Mouse (Mus musculus): ENCODE data around the gene Psmd14. TPM values are rescaled to one million over a fixed set of nuclear protein-coding genes. Genes with fewer than 3 reads are reported as not detected.
A peak's percentile ranks its signal among the peaks of the same experiment; 100 is the strongest.

The Psmd14 gene
- polyA plus RNA-seq, 1 experiment from 2014 or later: 294 TPM

- H3K4me1 ChIP-seq (replicated peaks; ENCODE audit: control insufficient read depth, insufficient read depth, low read length): no peaks in the 10 kb centered on the region
- H3K27me3 ChIP-seq (ENCODE audit: control insufficient read depth, insufficient read depth, low read length): no peaks in the 10 kb centered on the region
- DNase-seq (ENCODE audit: low spot score): no peak
- H3K9ac ChIP-seq (ENCODE audit: low read length): no peak overlapping the region
- no peaks in the 10 kb centered on the region for H3K9me3 ChIP-seq (ENCODE audit: control insufficient read depth, low read length)
- no peak overlapping the region for H3K4me2 ChIP-seq (ENCODE audit: low read depth, low read length, severe bottlenecking)
- H3K27ac ChIP-seq (ENCODE audit: low read depth, low read length): no peak overlapping the region
- 80% methylated on average over 5 of the region's 5 CpGs for WGBS
- ATAC-seq (replicated peaks; ENCODE audit: low FRiP score): no peak
- H3K4me3 ChIP-seq (ENCODE audit: low read depth, low read length): no peak overlapping the region
- no peaks in the 10 kb centered on the region for H3K36me3 ChIP-seq (ENCODE audit: control insufficient read depth, insufficient read depth, low read length)
Measured at GRCm38 (mm10) chr2:61794960-61795359, 83.5 kb downstream of the Psmd14 start.

GRCm38 (mm10) chr2:61798048-61798447, 86.6 kb downstream of the Psmd14 start:
- Histone ChIP-seq H3K9me3 (ENCODE audit: control insufficient read depth, low read length) (no peaks in the 10 kb centered on the region), H3K27ac (ENCODE audit: low read depth, low read length) (no peak overlapping the region)

GRCm38 (mm10) chr2:61802656-61803251, 91.3 kb downstream of the Psmd14 start, which contains the start of gene Tbr1:
TSS of gene Tbr1 (plus strand) at chr2:61802930.
- ATAC-seq (replicated peaks; ENCODE audit: low FRiP score) (peak; percentile 25; the same call in 1 of the 2 replicates), DNase-seq (ENCODE audit: low spot score) (peak; percentile 64)
- Histone ChIP-seq H3K27ac (ENCODE audit: low read depth, low read length) (peak within 1 kb of the TSS; percentile 37; the same call in 1 of the 2 replicates), H3K4me1 (replicated peaks; ENCODE audit: control insufficient read depth, insufficient read depth, low read length) (peaks cover 9% of the 10 kb centered on the region), H3K4me2 (ENCODE audit: low read depth, low read length, severe bottlenecking) (peak within 1 kb of the TSS; percentile 24; the same call in 1 of the 2 replicates), H3K27me3 (ENCODE audit: control insufficient read depth, insufficient read depth, low read length) (peaks cover 37% of the 10 kb centered on the region), H3K4me3 (ENCODE audit: low read depth, low read length) (peak within 1 kb of the TSS; percentile 14; the same call in 1 of the 2 replicates), H3K36me3 (ENCODE audit: control insufficient read depth, insufficient read depth, low read length) (no peaks in the 10 kb centered on the region), H3K9ac (ENCODE audit: low read length) (no peak within 1 kb of the TSS), H3K9me3 (ENCODE audit: control insufficient read depth, low read length) (no peaks in the 10 kb centered on the region)
- 2% methylated on average over 11 of the region's 11 CpGs for WGBS

More at GRCm38 (mm10) chr2:61798048-61798447, 86.6 kb downstream of the Psmd14 start:
- Histone ChIP-seq H3K9ac (ENCODE audit: low read length) (no peak overlapping the region), H3K4me2 (ENCODE audit: low read depth, low read length, severe bottlenecking) (no peak overlapping the region), H3K27me3 (ENCODE audit: control insufficient read depth, insufficient read depth, low read length) (peaks cover 11% of the 10 kb centered on the region), H3K4me1 (replicated peaks; ENCODE audit: control insufficient read depth, insufficient read depth, low read length) (no peaks in the 10 kb centered on the region), H3K36me3 (ENCODE audit: control insufficient read depth, insufficient read depth, low read length) (no peaks in the 10 kb centered on the region), H3K4me3 (ENCODE audit: low read depth, low read length) (no peak overlapping the region)
- DNase-seq (ENCODE audit: low spot score): no peak
- ATAC-seq (replicated peaks; ENCODE audit: low FRiP score): no peak
- WGBS: 97% methylated on average over 1 of the region's 1 CpGs

- H3K9ac ChIP-seq (ENCODE audit: low read length): no peak overlapping the region
- no peak for ATAC-seq (replicated peaks; ENCODE audit: low FRiP score)
Measured at GRCm38 (mm10) chr2:61803443-61804367, 92.2 kb downstream of the Psmd14 start.

GRCm38 (mm10) chr2:61804382-61804840, 92.9 kb downstream of the Psmd14 start:
- H3K4me2 ChIP-seq (ENCODE audit: low read depth, low read length, severe bottlenecking): no peak overlapping the region; the same call in 1 of the 2 replicates
- H3K27me3 ChIP-seq (ENCODE audit: control insufficient read depth, insufficient read depth, low read length): peaks cover 47% of the 10 kb centered on the region
- WGBS: 2% methylated on average over 10 of the region's 10 CpGs
- peak overlapping the region; percentile 30 for H3K4me3 ChIP-seq (ENCODE audit: low read depth, low read length)
- peak overlapping the region; percentile 84 for H3K27ac ChIP-seq (ENCODE audit: low read depth, low read length)
- H3K9me3 ChIP-seq (ENCODE audit: control insufficient read depth, low read length): no peaks in the 10 kb centered on the region
- ATAC-seq (replicated peaks; ENCODE audit: low FRiP score) (0 out of 2 replicates have a peak, but pooled peaks have one; percentile 6), DNase-seq (ENCODE audit: low spot score) (peak; percentile 55)
- H3K9ac ChIP-seq (ENCODE audit: low read length): no peak overlapping the region
- no peaks in the 10 kb centered on the region for H3K36me3 ChIP-seq (ENCODE audit: control insufficient read depth, insufficient read depth, low read length)
- peaks cover 9% of the 10 kb centered on the region for H3K4me1 ChIP-seq (replicated peaks; ENCODE audit: control insufficient read depth, insufficient read depth, low read length)

More at GRCm38 (mm10) chr2:61803443-61804367, 92.2 kb downstream of the Psmd14 start:
- Histone ChIP-seq H3K4me2 (ENCODE audit: low read depth, low read length, severe bottlenecking) (peak overlapping the region; percentile 24; the same call in 1 of the 2 replicates), H3K4me3 (ENCODE audit: low read depth, low read length) (peak overlapping the region; percentile 14; the same call in 1 of the 2 replicates), H3K36me3 (ENCODE audit: control insufficient read depth, insufficient read depth, low read length) (no peaks in the 10 kb centered on the region), H3K27ac (ENCODE audit: low read depth, low read length) (peak overlapping the region; percentile 37; the same call in 1 of the 2 replicates), H3K9me3 (ENCODE audit: control insufficient read depth, low read length) (no peaks in the 10 kb centered on the region), H3K4me1 (replicated peaks; ENCODE audit: control insufficient read depth, insufficient read depth, low read length) (peaks cover 9% of the 10 kb centered on the region), H3K27me3 (ENCODE audit: control insufficient read depth, insufficient read depth, low read length) (peaks cover 40% of the 10 kb centered on the region)
- DNase-seq (ENCODE audit: low spot score): peak; percentile 53
- WGBS: 2% methylated on average over 29 of the region's 29 CpGs

GRCm38 (mm10) chr2:61804841-61805540, 93.5 kb downstream of the Psmd14 start:
- no peaks in the 10 kb centered on the region for H3K9me3 ChIP-seq (ENCODE audit: control insufficient read depth, low read length)
- no peaks in the 10 kb centered on the region for H3K36me3 ChIP-seq (ENCODE audit: control insufficient read depth, insufficient read depth, low read length)
- ATAC-seq (replicated peaks; ENCODE audit: low FRiP score): peak; percentile 44
- peak; percentile 80 for DNase-seq (ENCODE audit: low spot score)
- H3K27ac ChIP-seq (ENCODE audit: low read depth, low read length): peak overlapping the region; percentile 84
- H3K27me3 ChIP-seq (ENCODE audit: control insufficient read depth, insufficient read depth, low read length): peaks cover 52% of the 10 kb centered on the region
- H3K9ac ChIP-seq (ENCODE audit: low read length): peak overlapping the region; percentile 57
- H3K4me3 ChIP-seq (ENCODE audit: low read depth, low read length): peak overlapping the region; percentile 30
- peak overlapping the region; percentile 19 for H3K4me2 ChIP-seq (ENCODE audit: low read depth, low read length, severe bottlenecking)
- under 1% methylated on average over 39 of the region's 39 CpGs for WGBS
- H3K4me1 ChIP-seq (replicated peaks; ENCODE audit: control insufficient read depth, insufficient read depth, low read length): peaks cover 9% of the 10 kb centered on the region

- no peaks in the 10 kb centered on the region for H3K36me3 ChIP-seq (ENCODE audit: control insufficient read depth, insufficient read depth, low read length)
- peaks cover 54% of the 10 kb centered on the region for H3K27me3 ChIP-seq (ENCODE audit: control insufficient read depth, insufficient read depth, low read length)
- peak overlapping the region; percentile 84 for H3K27ac ChIP-seq (ENCODE audit: low read depth, low read length)
- H3K4me2 ChIP-seq (ENCODE audit: low read depth, low read length, severe bottlenecking): peak overlapping the region; percentile 19
- H3K9ac ChIP-seq (ENCODE audit: low read length): peak overlapping the region; percentile 57
- ATAC-seq (replicated peaks; ENCODE audit: low FRiP score) (peak; percentile 19; the same call in 1 of the 2 replicates), DNase-seq (ENCODE audit: low spot score) (peak; percentile 73)
- H3K4me3 ChIP-seq (ENCODE audit: low read depth, low read length): peak overlapping the region; percentile 30
- WGBS: under 1% methylated on average over 39 of the region's 39 CpGs
- H3K9me3 ChIP-seq (ENCODE audit: control insufficient read depth, low read length): no peaks in the 10 kb centered on the region
- peaks cover 9% of the 10 kb centered on the region for H3K4me1 ChIP-seq (replicated peaks; ENCODE audit: control insufficient read depth, insufficient read depth, low read length)
Measured at GRCm38 (mm10) chr2:61805541-61806345, 94.2 kb downstream of the Psmd14 start.
